Mouse (Mus musculus) hindbrain, embryonic 12.5 days (tissue): Measurements from ENCODE around the gene Hmcn1. TPM values are rescaled to one million over a fixed set of nuclear protein-coding genes. Genes with fewer than 3 reads are reported as not detected.

Source experiments
- ATAC-seq: fragments of 200-750 bp; cut with Nextera tagmentation; 2 replicates; pipeline ENCODE4 v1.8.0; 2017; ENCODE audit warnings: moderate TSS enrichment; ENCODE audit not compliant: low FRiP score
- H3K27ac ChIP-seq: fragments of 300-500 bp; sonication (generic); 2 replicates; pipeline ENCODE4 v1.5.1; 2016; ENCODE audit warnings: mild to moderate bottlenecking
- H3K27me3 ChIP-seq: fragments of 300-500 bp; sonication (generic); 2 replicates; pipeline ENCODE4 v1.6.1; 2016; ENCODE audit warnings: mild to moderate bottlenecking
- H3K36me3 ChIP-seq: fragments of 300-500 bp; sonication (generic); 2 replicates; pipeline ENCODE4 v1.6.1; 2016; ENCODE audit warnings: mild to moderate bottlenecking
- H3K4me1 ChIP-seq: fragments of 300-500 bp; sonication (generic); 2 replicates; pipeline ENCODE4 v1.6.1; 2016
- H3K4me2 ChIP-seq: fragments of 300-500 bp; sonication (generic); replicated peaks from 2 replicates; pipeline ENCODE4 v1.6.1; 2016; ENCODE audit warnings: mild to moderate bottlenecking
- H3K4me3 ChIP-seq: fragments of 300-500 bp; sonication (generic); 2 replicates; pipeline ENCODE4 v1.5.1; 2016; ENCODE audit warnings: mild to moderate bottlenecking
- H3K9ac ChIP-seq: fragments of 300-500 bp; sonication (generic); 2 replicates; pipeline ENCODE4 v1.6.1; 2016; ENCODE audit warnings: mild to moderate bottlenecking, moderate library complexity
- H3K9me3 ChIP-seq: fragments of 300-500 bp; sonication (generic); replicated peaks from 2 replicates; pipeline ENCODE4 v1.6.1; 2016; ENCODE audit warnings: mild to moderate bottlenecking
- WGBS: fragments of 180-500 bp; shearing (Covaris S2); methylation state at CpG from one replicate; pipeline ENCODE4 v1.1.7; 2016; 5-methylcytosine and 5-hydroxymethylcytosine counted together
- polyA plus RNA-seq: library from polyadenylated mRNA; unstranded; fragments of >200 nt; fragmentation: Nextera tagmentation; extraction: Ambion mirVana; gene quantifications from 2 replicates; pipeline ENCODE4 v1.2.1, GENCODE M21; 2016

The Hmcn1 gene
- polyA plus RNA-seq, 1 experiment from 2014 or later = 14.0 TPM

GRCm38 (mm10) chr1:150760801-150761331 is 232.4 kb downstream of the Hmcn1 start:
- Histone ChIP-seq H3K4me3 (no peak overlapping the region), H3K4me2 (no peak overlapping the region), H3K27ac (no peak overlapping the region), H3K4me1 (no peaks in the 10 kb centered on the region), H3K36me3 (no peaks in the 10 kb centered on the region), H3K9me3 (no peaks in the 10 kb centered on the region), H3K27me3 (no peaks in the 10 kb centered on the region), H3K9ac (no peak overlapping the region)
- ATAC-seq = no peak
- 72% methylated on average over 2 of the region's 2 CpGs for WGBS

GRCm38 (mm10) chr1:150759476-150760079 is 233.7 kb downstream of the Hmcn1 start:
- WGBS = 69% methylated on average over 2 of the region's 2 CpGs
- Histone ChIP-seq H3K9ac (no peak overlapping the region), H3K4me3 (no peak overlapping the region), H3K27me3 (no peaks in the 10 kb centered on the region), H3K36me3 (no peaks in the 10 kb centered on the region), H3K4me2 (no peak overlapping the region), H3K9me3 (no peaks in the 10 kb centered on the region), H3K27ac (no peak overlapping the region), H3K4me1 (no peaks in the 10 kb centered on the region)
- ATAC-seq = no peak

GRCm38 (mm10) chr1:150753920-150754319 is 239.3 kb downstream of the Hmcn1 start:
- Histone ChIP-seq H3K9ac (no peak overlapping the region), H3K36me3 (no peaks in the 10 kb centered on the region), H3K27ac (no peak overlapping the region), H3K27me3 (no peaks in the 10 kb centered on the region), H3K9me3 (no peaks in the 10 kb centered on the region), H3K4me2 (no peak overlapping the region), H3K4me1 (no peaks in the 10 kb centered on the region), H3K4me3 (no peak overlapping the region)
- ATAC-seq = no peak
- WGBS = 91% methylated on average over 5 of the region's 5 CpGs

GRCm38 (mm10) chr1:150748783-150749182 is 244.5 kb downstream of the Hmcn1 start:
- Histone ChIP-seq H3K27ac (no peak overlapping the region), H3K27me3 (no peaks in the 10 kb centered on the region), H3K4me2 (no peak overlapping the region), H3K9ac (no peak overlapping the region), H3K36me3 (no peaks in the 10 kb centered on the region), H3K4me3 (no peak overlapping the region), H3K4me1 (no peaks in the 10 kb centered on the region), H3K9me3 (no peaks in the 10 kb centered on the region)
- no peak for ATAC-seq
- WGBS = 88% methylated on average over 3 of the region's 3 CpGs

- Histone ChIP-seq H3K27ac (no peak overlapping the region), H3K4me2 (no peak overlapping the region), H3K36me3 (no peaks in the 10 kb centered on the region), H3K27me3 (no peaks in the 10 kb centered on the region), H3K4me1 (no peaks in the 10 kb centered on the region), H3K9ac (no peak overlapping the region), H3K4me3 (no peak overlapping the region), H3K9me3 (no peaks in the 10 kb centered on the region)
- 90% methylated on average over 4 of the region's 4 CpGs for WGBS
- ATAC-seq = no peak
These were observed 245.5 kb downstream of the Hmcn1 start for GRCm38 (mm10) chr1:150747771-150748170.

GRCm38 (mm10) chr1:150743097-150743843 is 250.0 kb downstream of the Hmcn1 start:
- H3K4me3 ChIP-seq = no peak overlapping the region
- ATAC-seq = no peak
- 86% methylated on average over 19 of the region's 19 CpGs for WGBS

DNA sequence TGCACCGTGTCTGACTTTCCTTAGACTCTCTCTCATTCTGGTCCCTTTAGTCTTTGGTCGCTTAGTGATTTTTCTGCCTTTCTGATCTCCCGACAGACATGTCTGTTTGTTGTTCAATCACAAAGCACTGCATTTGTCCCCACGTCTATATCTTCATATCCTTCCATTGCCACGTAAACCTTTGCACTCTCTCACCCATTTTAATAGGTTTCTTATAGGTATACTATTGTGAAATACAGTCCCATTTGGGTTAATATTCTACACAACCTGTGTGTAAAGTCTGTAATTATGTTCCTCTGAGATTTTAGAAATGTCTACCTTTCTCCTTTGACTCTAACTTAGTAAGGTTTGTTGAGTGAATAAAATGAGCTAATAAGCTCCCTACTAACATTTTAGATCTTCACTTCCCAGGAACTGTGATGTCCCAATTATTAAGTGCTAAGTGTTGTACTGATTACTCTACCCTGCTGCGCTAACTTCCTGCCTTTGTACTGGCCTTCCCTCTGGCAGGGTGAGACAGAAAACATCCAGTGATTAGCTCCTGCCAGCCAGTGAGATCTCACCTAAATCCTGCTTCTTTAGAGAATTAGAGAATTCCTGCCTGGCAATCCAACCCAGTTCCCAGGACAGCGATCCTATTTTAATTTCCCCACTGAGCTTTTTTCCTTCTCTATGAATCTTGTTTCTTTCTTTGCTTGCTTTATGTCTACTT is 250.7 kb downstream of the Hmcn1 start:
- Histone ChIP-seq H3K27me3 (no peaks in the 10 kb centered on the region), H3K9me3 (no peaks in the 10 kb centered on the region), H3K27ac (no peak overlapping the region), H3K4me1 (no peaks in the 10 kb centered on the region), H3K4me2 (no peak overlapping the region), H3K4me3 (no peak overlapping the region), H3K36me3 (no peaks in the 10 kb centered on the region), H3K9ac (no peak overlapping the region)
- WGBS = 80% methylated on average over 7 of the region's 7 CpGs
- ATAC-seq = no peak

More at GRCm38 (mm10) chr1:150743097-150743843, 250.0 kb downstream of the Hmcn1 start:
- Histone ChIP-seq H3K36me3 (no peaks in the 10 kb centered on the region), H3K9ac (no peak overlapping the region), H3K4me2 (no peak overlapping the region), H3K27me3 (no peaks in the 10 kb centered on the region), H3K4me1 (no peaks in the 10 kb centered on the region), H3K9me3 (no peaks in the 10 kb centered on the region), H3K27ac (no peak overlapping the region)

DNA sequence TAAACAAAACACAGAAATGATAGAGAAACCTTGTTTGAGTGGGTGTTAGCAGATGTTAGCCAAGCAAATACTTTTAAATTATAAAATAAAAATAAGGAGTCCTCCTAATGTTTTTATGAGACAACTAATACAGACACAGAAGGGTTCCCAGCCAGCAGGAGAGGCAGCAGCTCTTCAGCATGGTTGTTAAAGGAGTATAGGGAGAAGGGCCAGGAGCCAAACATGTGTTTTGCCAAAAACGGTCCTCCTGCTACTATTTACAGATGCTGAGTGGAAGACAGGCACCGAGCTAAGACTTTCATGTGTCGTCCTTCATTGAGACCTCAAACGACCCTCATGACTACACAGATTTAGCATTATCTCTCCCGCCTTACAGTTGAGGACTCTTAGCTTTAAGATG is 281.8 kb downstream of the Hmcn1 start:
- ATAC-seq = no peak
- no peaks in the 10 kb centered on the region for H3K27me3 ChIP-seq
- H3K4me3 ChIP-seq = no peak overlapping the region
- H3K4me1 ChIP-seq = no peaks in the 10 kb centered on the region
- no peaks in the 10 kb centered on the region for H3K9me3 ChIP-seq
- H3K4me2 ChIP-seq = no peak overlapping the region
- no peak overlapping the region for H3K27ac ChIP-seq
- 83% methylated on average over 5 of the region's 5 CpGs for WGBS
- H3K9ac ChIP-seq = no peak overlapping the region
- no peaks in the 10 kb centered on the region for H3K36me3 ChIP-seq

- H3K27me3 ChIP-seq = no peaks in the 10 kb centered on the region
- H3K27ac ChIP-seq = no peak overlapping the region
- WGBS = 89% methylated on average over 4 of the region's 4 CpGs
These were observed 286.7 kb downstream of the Hmcn1 start for GRCm38 (mm10) chr1:150706502-150706901.

DNA sequence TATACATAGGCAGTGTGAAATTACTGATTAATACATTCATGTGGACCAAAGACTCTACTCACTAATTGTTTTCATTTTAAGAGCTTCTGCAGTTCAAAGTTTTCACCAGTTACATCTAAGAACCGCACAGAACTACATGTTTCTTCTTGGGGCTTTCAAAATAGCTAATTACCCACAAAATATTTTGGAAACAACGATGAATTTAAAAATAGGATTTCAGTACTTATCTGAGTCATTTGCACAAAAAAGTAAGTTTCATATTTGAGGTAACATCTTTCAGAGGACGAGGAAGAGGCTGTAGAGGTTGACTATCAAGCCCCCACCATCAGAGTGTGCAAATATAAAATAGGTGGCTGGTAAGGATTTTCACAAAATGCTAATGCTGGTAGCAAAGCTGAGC is 295.5 kb downstream of the Hmcn1 start:
- H3K36me3 ChIP-seq = no peaks in the 10 kb centered on the region
- no peak overlapping the region for H3K27ac ChIP-seq
- no peaks in the 10 kb centered on the region for H3K27me3 ChIP-seq
- no peaks in the 10 kb centered on the region for H3K4me1 ChIP-seq
- no peak overlapping the region for H3K4me3 ChIP-seq
- 90% methylated on average over 3 of the region's 3 CpGs for WGBS
- no peak overlapping the region for H3K4me2 ChIP-seq
- no peak for ATAC-seq
- no peak overlapping the region for H3K9ac ChIP-seq
- H3K9me3 ChIP-seq = no peaks in the 10 kb centered on the region

More at GRCm38 (mm10) chr1:150706502-150706901, 286.7 kb downstream of the Hmcn1 start:
- no peaks in the 10 kb centered on the region for H3K9me3 ChIP-seq
- H3K4me2 ChIP-seq = no peak overlapping the region
- no peaks in the 10 kb centered on the region for H3K4me1 ChIP-seq
- H3K9ac ChIP-seq = no peak overlapping the region
- no peak for ATAC-seq
- H3K36me3 ChIP-seq = no peaks in the 10 kb centered on the region
- H3K4me3 ChIP-seq = no peak overlapping the region

DNA sequence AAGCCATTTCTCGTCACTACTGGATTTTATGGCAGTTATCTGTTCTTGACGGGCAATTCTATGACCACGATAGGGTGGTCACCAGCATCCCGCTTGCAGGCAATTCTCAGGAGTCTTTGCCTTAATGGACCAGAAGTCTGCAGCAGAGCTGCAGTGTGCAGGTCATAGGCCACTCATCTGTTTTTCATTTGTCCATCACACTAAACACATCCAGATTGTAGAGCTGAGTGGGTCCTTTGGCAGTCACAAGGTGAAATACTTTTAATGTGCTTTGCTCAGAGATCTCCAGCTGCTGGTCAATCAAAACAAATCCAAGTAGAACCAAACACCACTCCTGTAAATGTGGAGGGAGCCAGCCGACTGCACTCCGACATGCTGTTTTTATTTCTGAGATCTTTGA is 311.2 kb downstream of the Hmcn1 start:
- Histone ChIP-seq H3K27ac (no peak overlapping the region), H3K4me3 (no peak overlapping the region), H3K36me3 (no peaks in the 10 kb centered on the region), H3K9ac (no peak overlapping the region), H3K4me1 (no peaks in the 10 kb centered on the region), H3K27me3 (no peaks in the 10 kb centered on the region), H3K4me2 (no peak overlapping the region), H3K9me3 (no peaks in the 10 kb centered on the region)
- 71% methylated on average over 6 of the region's 6 CpGs for WGBS
- ATAC-seq = no peak

- Histone ChIP-seq H3K27me3 (no peaks in the 10 kb centered on the region), H3K27ac (no peak overlapping the region), H3K4me2 (no peak overlapping the region), H3K36me3 (no peaks in the 10 kb centered on the region), H3K4me3 (no peak overlapping the region), H3K4me1 (no peaks in the 10 kb centered on the region), H3K9ac (no peak overlapping the region), H3K9me3 (no peaks in the 10 kb centered on the region)
- no peak for ATAC-seq
- 84% methylated on average over 3 of the region's 3 CpGs for WGBS
These were observed 311.8 kb downstream of the Hmcn1 start for GRCm38 (mm10) chr1:150681433-150681832.
